Mouse (Mus musculus): Measurements from ENCODE around the gene Foxq1. TPM values are rescaled to one million over a fixed set of nuclear protein-coding genes. Genes with fewer than 3 reads are reported as not detected.
A peak's percentile ranks its signal among the peaks of the same experiment; 100 is the strongest.

The Foxq1 gene
- polyA plus RNA-seq, 1 experiment = 13.9 TPM

DNA sequence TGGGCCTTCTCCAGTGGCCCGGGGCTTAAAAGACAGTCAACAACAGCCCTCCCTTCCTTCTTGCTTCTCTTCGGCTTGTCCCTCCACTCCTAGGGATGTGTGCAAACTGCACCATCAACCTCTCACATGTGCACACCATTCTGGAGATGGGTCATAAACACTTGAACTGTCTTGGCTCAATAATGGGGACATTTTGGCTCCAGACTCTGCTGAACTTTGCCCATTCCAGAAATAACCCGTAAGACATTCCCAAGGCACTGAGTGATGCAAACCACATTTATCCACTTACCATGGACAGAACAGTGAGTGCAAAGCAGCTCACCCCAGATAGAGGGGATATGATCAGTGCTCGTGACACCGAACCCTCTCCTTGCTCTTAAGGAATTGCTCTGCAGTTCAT, 43.6 kb downstream of the Foxq1 start:
- TF ChIP-seq POLR2A (IDR thresholded peaks at IDR 0.05; ENCODE audit: low read depth, low read length) (no peak), CTCF (conservative IDR thresholded peaks at IDR 0.05; ENCODE audit: insufficient read depth, insufficient read length, low read depth, low read length) (no peak)

DNA sequence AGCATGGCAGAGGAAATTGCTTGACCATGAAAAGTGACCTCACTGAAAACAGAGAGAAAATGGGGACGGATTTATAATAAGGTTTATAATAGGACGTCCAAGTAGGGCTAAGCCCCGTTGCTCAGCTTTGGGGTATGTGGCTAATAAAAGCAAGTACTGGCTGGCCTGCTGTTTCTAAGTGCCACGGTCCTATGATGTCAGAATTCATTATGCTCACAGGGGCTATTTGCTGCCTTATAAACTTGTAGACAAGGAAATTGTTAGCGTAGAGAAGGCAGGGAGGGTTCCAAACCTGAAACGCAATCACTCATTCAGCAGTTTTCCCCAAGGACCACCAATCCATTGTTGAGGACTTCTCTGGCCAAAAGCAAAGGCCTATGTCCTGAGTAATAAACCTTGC, 48.0 kb downstream of the Foxq1 start:
- H3K4me3 ChIP-seq (ENCODE audit: insufficient read depth, low read depth, low read length) = no peak overlapping the region
- H3K27ac ChIP-seq (ENCODE audit: insufficient read depth, low read depth, low read length) = no peak overlapping the region
- H3K36me3 ChIP-seq (ENCODE audit: control insufficient read depth, insufficient read depth, low read length) = no peaks in the 10 kb centered on the region
- no peaks in the 10 kb centered on the region for H3K27me3 ChIP-seq (replicated peaks; ENCODE audit: control insufficient read depth, insufficient read depth, low read length)
- WGBS = 73% methylated on average over 6 of the region's 6 CpGs
- no peak for DNase-seq
- no peaks in the 10 kb centered on the region for H3K4me1 ChIP-seq (ENCODE audit: control insufficient read depth, insufficient read depth, low read length)
- no peak for TF ChIP-seq CTCF (conservative IDR thresholded peaks at IDR 0.05; ENCODE audit: insufficient read depth, insufficient read length, low read depth, low read length)
- TF ChIP-seq POLR2A (IDR thresholded peaks at IDR 0.05; ENCODE audit: low read depth, low read length) = no peak

More for the DNA sequence above, 43.6 kb downstream of the Foxq1 start:
- Histone ChIP-seq H3K4me1 (ENCODE audit: control insufficient read depth, insufficient read depth, low read length) (no peaks in the 10 kb centered on the region), H3K4me3 (ENCODE audit: insufficient read depth, low read depth, low read length) (no peak overlapping the region), H3K27me3 (replicated peaks; ENCODE audit: control insufficient read depth, insufficient read depth, low read length) (no peaks in the 10 kb centered on the region), H3K36me3 (ENCODE audit: control insufficient read depth, insufficient read depth, low read length) (no peaks in the 10 kb centered on the region), H3K27ac (ENCODE audit: insufficient read depth, low read depth, low read length) (no peak overlapping the region)
- peak; percentile 46 for DNase-seq
- WGBS = 74% methylated on average over 5 of the region's 5 CpGs

Other genes starting within 250 kb of the Foxq1 start
- gene A530084C06Rik, start 3.2 kb downstream of the Foxq1 start, polyA plus RNA-seq (2012; rRNA removed) = 0.30 and 0.39 TPM in 2 replicates
- 0.10 TPM in 1 of 2 replicates, not detected in the other for gene Foxf2, start 69.7 kb downstream of the Foxq1 start, polyA plus RNA-seq (2012; rRNA removed)